Mouse (Mus musculus) CD4-positive, CD25-positive, alpha-beta regulatory T cell, adult 2 months (primary cell): Measurements from ENCODE around the gene Tuba3b.

Experiments
- DNase-seq: peaks from one replicate; pipeline ENCODE4 v3.0.0-alpha.2; 2012; ENCODE audit warnings: low read depth, low spot score

Gene Tuba3b

GRCm38 (mm10) chr6:145615666-145616210 is at the start of gene Tuba3b:
Gene Tuba3b (plus strand): TSS chr6:145615757.
- no peak for DNase-seq

DNA sequence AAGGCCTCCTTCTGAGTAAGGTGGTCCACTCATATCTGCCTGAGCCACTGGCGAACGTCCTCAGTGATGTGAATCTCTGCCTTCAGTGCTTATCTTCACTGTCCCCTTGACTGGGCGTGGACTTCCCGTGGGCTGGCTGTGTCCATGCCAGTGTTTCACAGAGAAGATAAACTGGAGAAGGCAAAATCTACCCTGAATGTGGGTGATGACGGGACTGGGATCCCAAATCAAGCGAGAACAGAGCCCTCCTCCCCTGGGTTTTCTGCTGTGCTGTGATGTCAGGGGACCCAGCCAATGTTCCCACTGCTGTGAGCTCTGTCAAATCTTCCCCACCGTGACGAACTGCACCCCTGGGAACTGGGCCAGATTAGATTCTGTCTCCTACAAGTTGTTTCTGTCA is 48.3 kb upstream of the Tuba3b start:
- DNase-seq = no peak

- no peak for DNase-seq
Observed at GRCm38 (mm10) chr6:145567832-145568231, 47.7 kb upstream of the Tuba3b start.

DNA sequence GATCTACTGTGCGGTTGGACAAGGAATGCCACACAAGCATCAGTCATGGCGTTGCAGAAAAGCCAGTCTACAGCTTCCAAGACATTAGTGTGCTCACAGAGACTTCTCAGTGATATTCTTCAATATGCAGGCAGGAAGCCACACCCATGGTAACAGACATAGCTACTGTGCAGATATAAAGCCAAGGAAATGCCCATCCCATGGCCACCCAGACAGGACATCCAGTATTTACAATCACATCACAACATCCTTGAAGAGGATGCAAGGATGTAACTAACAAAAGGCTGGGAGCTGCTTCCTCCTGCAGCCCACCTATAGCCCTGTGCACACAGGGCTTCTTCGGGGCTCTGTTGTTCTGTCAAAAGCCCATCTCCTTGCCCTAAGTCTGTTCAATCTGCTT is 46.9 kb upstream of the Tuba3b start:
- no peak for DNase-seq

- no peak for DNase-seq
Observed at GRCm38 (mm10) chr6:145573250-145574013, 42.1 kb upstream of the Tuba3b start.

DNA sequence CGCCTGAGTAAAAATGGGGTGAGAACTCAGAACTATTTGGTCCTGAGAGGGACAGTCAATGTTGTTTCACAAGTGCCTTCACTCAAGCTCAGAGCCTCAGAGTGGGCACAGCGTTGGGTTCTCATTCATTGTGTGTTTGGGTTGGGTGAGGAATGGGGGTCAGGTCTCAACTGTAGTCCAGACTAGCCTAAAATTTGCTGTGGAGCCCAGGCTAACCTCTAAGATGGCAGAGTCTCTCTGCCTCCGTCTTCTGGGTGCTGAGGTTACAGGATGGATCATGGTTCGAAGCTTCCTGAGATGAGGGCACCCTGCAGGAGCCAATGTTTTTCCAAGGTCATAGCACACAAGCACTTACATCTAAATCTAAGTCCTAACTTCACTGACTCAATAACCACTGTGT is 38.8 kb upstream of the Tuba3b start:
- DNase-seq = no peak

DNA sequence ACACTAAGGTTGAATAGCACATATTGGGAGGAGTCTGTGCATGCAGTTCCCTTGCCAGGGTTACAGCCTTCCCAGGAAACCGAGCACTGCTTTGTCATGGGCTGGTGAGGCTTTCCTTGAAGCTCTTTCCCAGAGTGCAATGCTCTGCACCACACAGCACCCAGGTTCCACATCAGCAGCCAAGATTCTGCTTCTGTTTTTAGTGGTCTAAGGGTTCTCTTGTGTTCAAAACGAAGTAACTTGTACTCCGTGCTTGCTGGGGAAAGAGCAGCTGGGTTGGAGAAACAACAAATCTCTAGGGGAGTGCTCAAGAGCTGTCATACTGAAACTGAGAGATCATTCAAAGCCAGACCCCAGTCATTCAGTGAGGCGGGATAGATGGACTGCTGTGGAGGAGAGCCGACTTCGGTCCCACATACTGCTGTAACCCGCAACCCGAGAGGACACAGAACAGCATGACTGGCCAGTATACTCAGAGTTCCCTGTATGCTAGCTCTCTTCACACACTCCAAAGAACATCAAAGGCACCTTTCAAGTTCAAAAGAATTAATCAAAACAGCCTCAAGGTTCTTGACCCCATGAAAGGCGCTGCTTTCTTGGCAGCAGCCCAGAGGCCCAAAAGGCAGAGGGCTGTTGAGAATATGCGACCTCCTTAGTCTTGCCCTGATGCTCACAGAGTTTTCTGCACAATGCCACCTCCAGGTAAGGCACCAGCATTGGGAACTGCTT is 36.9 kb upstream of the Tuba3b start:
- DNase-seq = no peak

DNA sequence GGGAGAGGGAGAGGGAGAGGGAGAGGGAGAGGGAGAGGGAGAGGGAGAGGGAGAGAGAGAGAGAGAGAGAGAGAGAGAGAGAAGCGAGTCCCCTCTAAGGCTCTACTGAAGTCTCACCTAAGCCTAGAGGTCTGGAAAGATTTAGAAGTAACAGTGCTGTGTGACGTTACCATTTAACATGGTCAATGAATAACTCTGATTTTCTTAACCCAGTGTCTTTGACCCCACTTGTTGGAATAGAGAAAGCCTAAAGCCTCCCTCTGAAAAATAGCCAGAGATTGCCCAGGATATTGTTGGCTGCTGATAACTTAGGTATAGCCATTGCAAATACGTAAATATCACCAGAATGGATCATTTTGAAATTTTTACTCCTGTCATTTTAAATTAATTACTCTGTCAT is 35.8 kb upstream of the Tuba3b start:
- DNase-seq = no peak

DNA sequence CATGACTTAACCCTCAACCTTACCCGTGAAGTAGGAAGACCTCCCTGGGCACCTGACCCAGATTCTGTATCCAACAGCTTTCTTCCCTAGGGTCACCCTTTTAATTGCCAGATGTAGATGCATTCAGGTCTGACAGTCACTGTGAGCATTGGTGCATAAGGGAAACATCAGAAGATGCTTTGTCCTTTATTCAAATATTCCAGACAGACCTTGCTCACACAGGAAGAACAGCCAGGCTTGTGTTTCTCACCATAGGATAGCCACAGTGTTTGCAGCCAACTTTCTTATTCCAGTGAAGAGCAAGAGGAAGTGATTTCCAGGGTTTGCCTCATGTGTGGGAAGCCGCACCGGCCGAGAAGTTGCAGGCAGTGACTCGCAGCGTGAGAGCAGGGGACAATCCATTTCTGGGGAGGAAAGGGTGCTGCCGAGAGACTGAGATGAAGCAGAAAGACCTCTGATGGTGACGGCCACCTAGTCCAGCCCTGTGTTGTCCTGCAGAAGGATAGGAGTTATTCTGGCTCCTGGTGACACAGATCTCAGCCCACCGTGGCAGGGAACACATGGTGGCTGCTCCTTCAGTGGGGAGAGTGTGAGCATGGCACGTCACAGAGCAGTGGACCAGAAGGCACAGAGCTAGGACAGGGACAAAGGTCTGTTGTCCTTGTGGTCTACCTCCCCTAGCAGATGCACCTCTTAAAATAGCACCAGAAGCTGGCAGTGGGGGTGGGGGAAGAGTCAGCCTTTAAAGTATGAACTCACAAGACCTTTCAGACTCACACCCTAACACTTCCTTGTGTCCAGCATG is 34.0 kb upstream of the Tuba3b start:
- DNase-seq = no peak

DNA sequence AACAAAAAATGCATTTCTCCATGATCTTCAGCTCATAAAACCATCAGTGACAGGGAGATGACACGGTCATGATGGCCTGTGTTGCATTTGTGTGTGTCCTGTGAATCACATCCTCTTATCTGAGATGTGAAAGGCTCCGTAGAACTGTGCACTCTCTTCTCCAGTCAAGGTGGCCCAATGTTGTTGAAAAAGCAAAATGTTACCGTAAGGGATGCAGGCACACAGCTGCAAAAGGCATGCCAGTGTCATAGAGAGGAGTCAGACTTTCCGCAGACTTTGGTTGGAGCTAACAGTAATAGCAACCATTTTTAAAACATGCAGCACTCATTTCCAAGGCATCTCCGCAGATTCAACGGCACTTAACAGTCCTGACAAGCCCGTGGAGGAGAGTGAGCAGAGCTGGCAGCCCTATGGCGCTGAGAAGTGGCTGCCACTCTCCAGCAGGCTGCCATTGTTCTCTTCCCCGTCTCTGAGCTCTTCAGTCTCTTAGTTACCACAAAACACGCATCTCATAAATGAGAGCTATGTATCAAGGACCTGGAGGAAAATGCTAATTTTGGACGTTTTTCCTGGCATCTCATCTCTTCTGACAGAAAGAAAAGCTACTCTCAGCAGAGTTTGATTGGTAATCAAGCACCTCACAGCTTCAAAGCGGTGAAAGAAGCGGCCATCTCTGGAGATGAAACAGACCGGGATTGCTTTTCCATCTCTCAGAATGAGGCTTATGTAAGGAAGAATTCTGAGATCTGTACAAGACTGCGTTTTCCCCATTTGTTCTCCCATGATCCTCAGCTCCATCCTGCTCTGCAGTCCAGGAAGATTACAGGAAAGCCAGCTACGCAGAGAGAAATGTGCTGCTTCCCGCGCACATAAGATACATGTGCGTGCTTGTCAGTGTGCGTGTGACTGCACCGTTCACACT is 30.2 kb upstream of the Tuba3b start:
- DNase-seq = no peak

- no peak for DNase-seq
Observed at GRCm38 (mm10) chr6:145590501-145591293, 24.9 kb upstream of the Tuba3b start.

GRCm38 (mm10) chr6:145591578-145591977 is 24.0 kb upstream of the Tuba3b start:
- DNase-seq = no peak

GRCm38 (mm10) chr6:145592036-145592435 is 23.5 kb upstream of the Tuba3b start:
- DNase-seq = no peak

DNA sequence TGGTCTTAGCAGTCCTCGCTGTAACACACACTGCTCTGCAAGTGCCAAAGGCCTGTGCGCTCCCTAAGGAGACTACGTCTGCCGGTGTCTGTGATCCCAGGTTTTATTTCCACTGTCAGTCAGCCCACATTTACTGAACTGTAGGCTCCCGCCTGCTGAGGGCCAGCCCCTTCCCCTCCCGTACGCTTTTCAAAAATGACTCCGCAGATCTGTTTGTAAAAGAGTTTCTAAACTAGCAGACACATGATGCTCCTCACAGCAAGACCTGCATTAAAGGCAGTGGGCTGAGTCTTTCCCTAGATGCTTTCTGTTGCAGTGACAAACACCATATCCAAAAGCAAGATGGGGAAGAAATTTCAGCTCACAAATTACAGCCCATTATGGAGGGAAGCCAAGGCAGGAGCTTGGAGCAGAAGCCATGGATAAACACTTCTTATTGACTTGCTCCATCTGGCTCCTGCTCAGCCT is 23.0 kb upstream of the Tuba3b start:
- DNase-seq = no peak

DNA sequence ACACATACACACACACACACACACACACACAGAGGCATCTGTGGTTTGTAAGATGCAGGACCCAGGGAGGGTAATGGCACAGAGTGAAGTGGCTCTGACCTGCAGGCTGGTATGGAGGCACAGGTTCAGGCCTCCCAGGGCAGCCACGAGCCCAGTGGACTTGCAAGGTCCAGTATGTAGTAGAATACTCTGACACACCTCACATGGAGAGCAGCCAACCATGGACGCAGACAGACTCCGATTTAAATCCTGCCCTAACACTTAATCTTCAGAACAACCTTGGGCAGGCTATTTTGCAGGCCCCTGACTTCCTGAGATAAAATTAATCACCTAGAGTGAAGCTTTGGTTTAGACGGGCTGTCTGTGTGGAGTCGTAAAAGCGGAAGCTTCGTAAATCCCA is 21.6 kb upstream of the Tuba3b start:
- DNase-seq = no peak

DNA sequence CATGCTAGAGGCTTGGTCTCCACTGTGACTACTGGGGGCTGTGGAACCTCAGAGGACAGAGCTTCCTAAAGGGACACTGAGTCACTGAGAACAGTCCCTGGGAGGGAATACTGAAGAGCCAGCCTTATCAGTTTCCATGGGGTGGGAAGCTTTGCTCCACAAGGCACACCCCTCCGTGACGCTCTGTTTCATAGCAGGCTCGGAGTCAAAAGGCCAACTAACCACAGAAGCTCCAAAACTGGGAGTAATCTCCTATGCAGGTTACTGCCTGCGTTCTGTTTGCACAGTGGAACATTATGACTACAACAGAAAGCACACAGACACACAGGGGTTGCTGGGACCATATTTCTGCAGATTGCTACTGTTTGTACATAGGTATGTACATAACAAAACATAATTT is 19.7 kb upstream of the Tuba3b start:
- DNase-seq = no peak

- no peak for DNase-seq
Observed at GRCm38 (mm10) chr6:145598794-145599555, 16.6 kb upstream of the Tuba3b start.

GRCm38 (mm10) chr6:145604126-145604525 is 11.4 kb upstream of the Tuba3b start:
- DNase-seq = no peak

- DNase-seq = no peak
Observed at GRCm38 (mm10) chr6:145604648-145605047, 10.9 kb upstream of the Tuba3b start.
